Mouse (Mus musculus) hindbrain, embryonic 15.5 days (tissue): ENCODE data around the gene Gm21954. TPM values are rescaled to one million over a fixed set of nuclear protein-coding genes. Genes with fewer than 3 reads are reported as not detected.

Experiments used
- ATAC-seq: fragments of 200-750 bp; cut with Nextera tagmentation; 2 replicates; pipeline ENCODE4 v1.8.0; 2017; ENCODE audit warnings: low read depth, moderate number of reproducible peaks, moderate TSS enrichment; ENCODE audit not compliant: low FRiP score
- H3K27ac ChIP-seq: fragments of 300-500 bp; sonication (generic); replicated peaks from 2 replicates; pipeline ENCODE4 v1.5.1; 2015; ENCODE audit warnings: mild to moderate bottlenecking, inconsistent platforms
- H3K27me3 ChIP-seq: fragments of 300-500 bp; sonication (generic); 2 replicates; pipeline ENCODE4 v1.6.1; 2015; ENCODE audit warnings: control low read depth, inconsistent platforms
- H3K36me3 ChIP-seq: fragments of 300-500 bp; sonication (generic); 2 replicates; pipeline ENCODE4 v1.6.1; 2015; ENCODE audit warnings: control low read depth, inconsistent platforms
- H3K4me1 ChIP-seq: fragments of 300-500 bp; sonication (generic); replicated peaks from 2 replicates; pipeline ENCODE4 v1.6.1; 2015; ENCODE audit warnings: control low read depth, inconsistent platforms
- H3K4me2 ChIP-seq: fragments of 300-500 bp; sonication (generic); 2 replicates; pipeline ENCODE4 v1.6.1; 2015; ENCODE audit warnings: moderate library complexity, mild to moderate bottlenecking, inconsistent platforms
- H3K4me3 ChIP-seq: fragments of 300-500 bp; sonication (generic); 2 replicates; pipeline ENCODE4 v1.5.1; 2015; ENCODE audit warnings: mild to moderate bottlenecking, inconsistent platforms
- H3K9ac ChIP-seq: fragments of 300-500 bp; sonication (generic); 2 replicates; pipeline ENCODE4 v1.6.1; 2015; ENCODE audit warnings: inconsistent platforms
- H3K9me3 ChIP-seq: fragments of 300-500 bp; sonication (generic); 2 replicates; pipeline ENCODE4 v1.6.1; 2016; ENCODE audit warnings: control low read depth, inconsistent platforms
- WGBS: fragments of 180-500 bp; shearing (Covaris S2); methylation state at CpG from one replicate; pipeline ENCODE4 v1.1.7; 2015; 5-methylcytosine and 5-hydroxymethylcytosine counted together
- polyA plus RNA-seq: library from polyadenylated mRNA; unstranded; fragments of >200 nt; fragmentation: Nextera tagmentation; extraction: Ambion mirVana; gene quantifications from 2 replicates; pipeline ENCODE4 v1.2.1, GENCODE M21; 2015

Gene Gm21954
- polyA plus RNA-seq, 1 experiment from 2014 or later = not detected

DNA sequence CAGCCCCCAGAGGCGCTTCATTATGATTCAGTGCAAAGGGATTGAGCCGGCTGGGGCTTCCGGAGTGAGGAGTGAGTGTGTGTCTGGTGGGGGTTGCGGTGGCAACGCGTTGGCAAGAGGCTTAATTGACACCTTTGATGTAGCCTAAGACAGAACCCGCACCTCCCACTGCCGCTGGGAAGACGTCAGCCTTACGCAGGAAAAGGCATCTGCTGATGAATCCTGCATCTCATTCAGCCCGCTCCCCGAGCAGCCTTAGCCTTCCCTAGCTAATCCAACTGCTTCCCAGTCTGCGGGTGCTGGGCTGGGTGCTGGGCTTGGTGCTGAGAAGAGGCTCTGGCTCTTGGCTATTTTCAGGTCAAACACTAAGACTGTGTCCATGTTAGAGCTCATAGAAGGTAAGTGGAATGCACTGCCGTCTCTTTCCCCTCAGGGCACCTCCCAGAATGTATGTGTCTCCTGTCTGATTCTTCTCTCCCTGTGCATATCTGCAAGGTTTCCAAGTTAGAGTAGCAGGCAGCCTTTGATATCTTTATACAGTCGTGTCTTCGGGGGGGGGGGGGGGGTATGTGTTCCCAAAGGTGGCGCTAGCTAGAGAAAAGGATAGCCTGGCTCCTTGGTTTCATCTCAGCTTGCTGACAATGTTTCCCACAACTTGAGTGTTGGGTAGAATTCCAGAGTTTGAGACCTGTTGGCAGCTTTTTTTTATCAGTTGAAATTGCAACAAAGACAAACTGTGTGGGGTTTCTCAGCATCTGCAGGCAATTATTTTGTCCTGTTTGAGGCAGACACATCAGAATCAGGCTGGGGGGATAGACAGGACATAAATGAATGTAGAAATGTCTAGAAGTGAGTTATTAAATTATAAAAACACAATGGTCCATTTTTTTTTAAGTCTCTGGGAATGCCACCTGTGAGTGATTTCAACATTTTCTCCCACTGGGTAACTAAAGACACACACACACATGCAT lies 10.0 kb downstream of the Gm21954 start:
- H3K4me3 ChIP-seq = peak overlapping the region; percentile 31
- H3K9me3 ChIP-seq = no peaks in the 10 kb centered on the region
- WGBS = under 1% methylated on average over 17 of the region's 17 CpGs
- peak overlapping the region; percentile 83 for H3K27ac ChIP-seq
- H3K9ac ChIP-seq = peak overlapping the region; percentile 35
- H3K27me3 ChIP-seq = no peaks in the 10 kb centered on the region
- peaks cover 14% of the 10 kb centered on the region for H3K36me3 ChIP-seq
- peaks cover 25% of the 10 kb centered on the region for H3K4me1 ChIP-seq
- ATAC-seq = peak; percentile 91
- H3K4me2 ChIP-seq = peak overlapping the region; percentile 58

DNA sequence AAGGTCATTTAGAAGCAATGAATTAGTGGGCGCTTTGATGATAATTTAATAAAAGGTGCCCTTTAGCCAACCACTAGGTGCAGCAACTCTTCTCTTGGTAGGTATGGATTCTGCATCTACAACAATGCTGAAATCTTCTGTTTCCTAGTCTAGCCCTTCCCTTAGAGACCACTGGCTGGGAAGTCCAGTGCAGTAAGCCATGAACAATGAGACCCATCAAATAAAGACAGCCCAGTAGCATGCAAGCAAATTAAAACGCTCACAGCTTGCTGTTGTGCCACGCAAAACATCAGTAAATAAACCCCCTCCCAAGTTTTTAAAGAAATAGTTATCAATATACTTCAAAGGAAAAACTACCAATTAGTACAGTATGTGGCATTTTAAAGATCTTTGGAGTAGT lies 10.9 kb downstream of the Gm21954 start:
- ATAC-seq = no peak
- Histone ChIP-seq H3K27ac (peak overlapping the region; percentile 83), H3K27me3 (no peaks in the 10 kb centered on the region), H3K4me3 (no peak overlapping the region), H3K4me1 (peaks cover 25% of the 10 kb centered on the region), H3K9me3 (no peaks in the 10 kb centered on the region), H3K36me3 (peaks cover 14% of the 10 kb centered on the region), H3K9ac (no peak overlapping the region), H3K4me2 (peak overlapping the region; percentile 58)
- 34% methylated on average over 3 of the region's 3 CpGs for WGBS

DNA sequence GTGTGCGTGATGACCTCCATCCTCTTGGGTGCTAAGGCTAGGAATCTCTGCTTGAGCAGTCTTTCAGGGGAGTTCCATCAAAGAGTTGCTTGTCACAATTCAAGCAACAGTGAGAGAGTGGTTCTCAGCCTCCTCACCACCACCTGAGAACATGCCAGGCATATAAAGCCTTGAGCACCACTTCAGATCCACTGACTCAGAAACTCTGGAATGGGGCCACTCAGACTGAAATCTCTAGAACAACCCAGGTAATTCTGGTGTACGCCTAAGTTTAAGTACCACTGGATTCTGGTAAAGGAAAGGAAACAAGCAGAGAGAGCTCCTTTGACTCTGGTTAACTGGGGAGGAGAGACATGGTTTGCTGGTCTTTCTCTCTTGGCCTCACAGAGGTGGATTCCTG lies 19.5 kb downstream of the Gm21954 start:
- H3K27me3 ChIP-seq = no peaks in the 10 kb centered on the region
- 96% methylated on average over 2 of the region's 2 CpGs for WGBS

DNA sequence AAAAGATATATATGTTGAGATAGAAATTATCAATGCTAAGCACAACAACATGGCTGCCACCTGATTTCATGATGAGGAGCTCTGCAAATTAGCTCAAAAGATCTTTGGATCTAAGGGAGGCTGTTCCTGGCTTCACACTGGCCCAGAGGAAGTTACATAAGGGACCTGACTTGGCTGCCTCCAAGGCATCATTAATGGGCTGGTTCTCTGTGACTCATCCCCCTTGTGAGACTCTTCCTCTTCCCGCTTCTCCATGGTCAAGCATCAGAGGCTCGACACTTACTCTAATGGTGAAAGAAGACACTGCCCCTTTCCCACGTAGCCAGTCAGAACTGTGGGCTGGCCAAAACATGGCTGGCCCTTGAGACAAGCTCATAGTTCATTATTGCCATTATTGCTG lies 20.1 kb downstream of the Gm21954 start:
- H3K9me3 ChIP-seq = no peaks in the 10 kb centered on the region
- no peak overlapping the region for H3K27ac ChIP-seq
- peaks cover 11% of the 10 kb centered on the region; the same call in 1 of the 2 replicates for H3K4me1 ChIP-seq
- H3K4me3 ChIP-seq = no peak overlapping the region
- no peak overlapping the region for H3K4me2 ChIP-seq
- 89% methylated on average over 3 of the region's 3 CpGs for WGBS
- no peak for ATAC-seq
- H3K9ac ChIP-seq = no peak overlapping the region
- H3K36me3 ChIP-seq = peaks cover 12% of the 10 kb centered on the region; the same call in 1 of the 2 replicates
- H3K27me3 ChIP-seq = no peaks in the 10 kb centered on the region

More for the DNA sequence above, 19.5 kb downstream of the Gm21954 start:
- Histone ChIP-seq H3K4me2 (no peak overlapping the region), H3K4me3 (no peak overlapping the region), H3K36me3 (peaks cover 12% of the 10 kb centered on the region; the same call in 1 of the 2 replicates), H3K4me1 (peaks cover 6% of the 10 kb centered on the region; the same call in 1 of the 2 replicates), H3K27ac (no peak overlapping the region), H3K9me3 (no peaks in the 10 kb centered on the region), H3K9ac (no peak overlapping the region)
- no peak for ATAC-seq

DNA sequence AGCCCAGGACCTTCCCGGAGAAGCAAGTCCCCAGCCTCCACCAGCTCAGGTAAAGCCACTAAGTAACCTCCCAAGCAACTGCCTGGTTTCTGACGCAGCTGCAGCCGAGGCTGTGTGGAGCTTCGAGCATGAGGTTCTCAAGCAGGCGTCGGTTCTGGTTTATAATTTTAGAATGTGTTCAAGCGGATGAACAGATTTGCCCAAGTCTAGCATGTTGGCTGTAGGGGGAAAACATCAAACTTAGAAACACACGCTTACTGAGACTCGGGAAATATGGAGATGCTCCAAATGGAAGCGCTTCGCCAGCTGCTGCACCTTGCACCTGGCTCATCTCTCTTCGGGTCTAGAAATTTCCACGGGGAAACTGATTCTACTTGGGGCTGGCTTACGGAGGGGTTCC lies 21.0 kb downstream of the Gm21954 start:
- Histone ChIP-seq H3K4me1 (peaks cover 11% of the 10 kb centered on the region; the same call in 1 of the 2 replicates), H3K9ac (no peak overlapping the region), H3K4me3 (no peak overlapping the region), H3K4me2 (no peak overlapping the region), H3K36me3 (peaks cover 12% of the 10 kb centered on the region; the same call in 1 of the 2 replicates), H3K27me3 (no peaks in the 10 kb centered on the region), H3K27ac (no peak overlapping the region), H3K9me3 (no peaks in the 10 kb centered on the region)
- no peak for ATAC-seq
- WGBS = 92% methylated on average over 14 of the region's 14 CpGs

DNA sequence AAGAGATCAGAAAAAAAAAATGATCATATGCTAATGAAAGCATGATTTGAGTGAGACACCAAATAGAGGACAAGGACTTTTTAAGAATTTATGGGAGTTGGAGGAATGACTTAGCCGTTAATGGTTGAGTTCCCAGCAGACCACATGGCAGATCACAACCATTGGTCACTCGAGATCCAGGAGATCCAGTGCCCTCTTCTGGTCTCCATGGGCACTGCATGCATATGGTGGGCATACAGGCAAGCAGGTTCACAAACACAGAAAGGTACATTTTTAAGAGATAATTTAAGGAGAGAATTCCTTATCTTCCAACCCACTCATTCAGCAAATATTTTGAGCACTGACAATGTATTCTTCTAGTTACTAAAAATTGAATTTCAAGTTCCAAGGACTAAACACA lies 22.9 kb downstream of the Gm21954 start:
- H3K4me3 ChIP-seq = no peak overlapping the region
- ATAC-seq = no peak
- H3K4me2 ChIP-seq = no peak overlapping the region
- no peaks in the 10 kb centered on the region for H3K9me3 ChIP-seq
- H3K4me1 ChIP-seq = peaks cover 7% of the 10 kb centered on the region; the same call in 1 of the 2 replicates
- peaks cover 12% of the 10 kb centered on the region; the same call in 1 of the 2 replicates for H3K36me3 ChIP-seq
- H3K27ac ChIP-seq = no peak overlapping the region
- no peaks in the 10 kb centered on the region for H3K27me3 ChIP-seq
- WGBS = 89% methylated on average over 2 of the region's 2 CpGs
- no peak overlapping the region for H3K9ac ChIP-seq

DNA sequence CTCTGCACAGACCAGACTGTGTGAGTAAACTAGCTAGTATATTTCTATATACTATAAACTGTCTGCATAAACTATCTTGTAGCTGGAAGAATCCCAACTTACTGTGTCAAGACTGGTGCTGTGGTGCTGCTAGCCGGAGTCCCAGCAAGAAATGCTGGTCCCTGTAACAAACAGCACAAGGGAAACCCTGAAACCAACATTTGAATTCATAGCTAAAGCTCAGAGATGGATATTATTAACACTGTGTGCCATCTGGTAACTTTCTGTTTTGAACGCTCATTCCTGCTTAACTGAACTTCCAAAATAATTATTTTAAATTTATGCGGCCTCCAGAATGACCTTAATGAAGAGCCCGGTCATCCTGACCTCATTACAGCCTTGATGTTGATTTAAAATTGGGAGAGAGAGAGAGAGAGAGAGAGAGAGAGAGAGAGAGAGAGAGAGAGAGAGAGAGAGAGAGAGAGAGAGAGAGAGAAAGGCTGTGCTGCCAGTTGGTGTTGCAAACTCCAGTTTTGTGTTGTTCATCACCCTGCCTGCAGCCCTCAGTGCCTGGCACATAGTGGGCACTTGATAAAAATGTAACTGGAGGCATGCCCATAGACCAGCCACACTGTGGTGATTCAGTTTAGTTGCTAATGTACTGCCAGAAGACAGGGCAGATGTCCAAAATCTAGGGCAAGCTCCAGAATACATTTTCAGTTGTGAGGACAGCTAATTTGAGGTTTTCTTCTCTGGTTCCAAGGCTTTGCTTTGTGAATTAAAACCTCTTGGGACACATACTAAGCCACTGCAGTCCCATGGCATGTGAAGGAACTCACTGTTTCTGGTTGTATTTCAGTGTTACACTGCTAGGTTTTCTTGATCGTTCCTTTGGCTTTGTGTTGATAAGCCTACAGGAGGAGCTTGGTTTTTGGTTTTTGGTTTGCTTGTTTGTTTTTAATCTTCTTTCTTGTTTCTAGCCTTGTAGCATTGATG lies 24.2 kb downstream of the Gm21954 start:
- peak; percentile 78 for ATAC-seq
- H3K4me2 ChIP-seq = no peak overlapping the region
- peak overlapping the region; percentile 58 for H3K27ac ChIP-seq
- H3K4me3 ChIP-seq = no peak overlapping the region
- H3K36me3 ChIP-seq = peaks cover 11% of the 10 kb centered on the region; the same call in 1 of the 2 replicates
- peaks cover 7% of the 10 kb centered on the region; the same call in 1 of the 2 replicates for H3K4me1 ChIP-seq
- no peaks in the 10 kb centered on the region for H3K9me3 ChIP-seq
- 69% methylated on average over 5 of the region's 5 CpGs for WGBS
- no peaks in the 10 kb centered on the region for H3K27me3 ChIP-seq
- H3K9ac ChIP-seq = no peak overlapping the region

DNA sequence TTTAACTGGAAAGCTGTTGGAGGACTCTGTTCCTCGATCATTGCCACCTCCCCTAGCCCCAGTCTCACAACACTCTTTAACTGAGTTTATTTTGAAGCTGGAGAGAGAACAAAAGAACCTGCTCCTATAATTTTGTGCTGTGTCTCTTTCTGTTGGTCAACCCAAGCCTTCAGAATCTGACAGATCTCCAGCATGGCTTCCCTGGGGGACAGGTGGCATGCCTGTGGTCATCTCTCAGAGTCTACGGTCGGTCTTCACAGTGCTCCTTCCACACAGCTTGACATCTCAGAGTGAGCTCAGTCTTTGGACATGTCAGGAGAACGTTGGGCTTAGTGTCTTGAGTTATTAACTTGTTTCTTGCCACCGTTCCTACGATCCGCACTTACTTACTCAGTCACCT lies 25.3 kb downstream of the Gm21954 start:
- no peak for ATAC-seq
- Histone ChIP-seq H3K4me2 (no peak overlapping the region), H3K4me3 (no peak overlapping the region), H3K9ac (no peak overlapping the region), H3K36me3 (peaks cover 3% of the 10 kb centered on the region; the same call in 1 of the 2 replicates), H3K4me1 (peaks cover 7% of the 10 kb centered on the region; the same call in 1 of the 2 replicates), H3K9me3 (no peaks in the 10 kb centered on the region), H3K27me3 (no peaks in the 10 kb centered on the region), H3K27ac (no peak overlapping the region)
- 88% methylated on average over 7 of the region's 7 CpGs for WGBS

DNA sequence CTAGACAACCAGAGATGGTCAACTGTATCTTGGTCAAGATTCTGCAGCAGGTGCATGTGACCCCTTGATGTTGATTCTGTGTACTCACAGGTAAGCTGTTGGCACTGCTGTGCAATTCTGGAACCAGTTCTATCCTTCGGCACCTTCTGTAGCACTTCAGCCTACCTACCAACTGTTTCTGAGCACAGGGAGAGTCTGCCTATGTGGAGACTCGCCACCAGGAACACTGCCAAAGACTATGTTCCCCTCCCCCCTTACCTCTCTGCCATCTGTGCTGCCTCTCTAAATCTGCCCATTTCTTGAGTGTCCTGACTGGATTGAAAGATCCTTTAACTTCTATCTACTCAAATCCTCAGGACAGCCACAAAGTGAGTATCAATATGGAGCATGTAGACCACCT lies 28.3 kb downstream of the Gm21954 start:
- Histone ChIP-seq H3K27me3 (no peaks in the 10 kb centered on the region), H3K9ac (no peak overlapping the region), H3K9me3 (no peaks in the 10 kb centered on the region), H3K4me3 (no peak overlapping the region), H3K27ac (no peak overlapping the region), H3K4me2 (no peak overlapping the region), H3K4me1 (peaks cover 26% of the 10 kb centered on the region), H3K36me3 (no peaks in the 10 kb centered on the region)
- 82% methylated on average over 2 of the region's 2 CpGs for WGBS
- ATAC-seq = no peak

DNA sequence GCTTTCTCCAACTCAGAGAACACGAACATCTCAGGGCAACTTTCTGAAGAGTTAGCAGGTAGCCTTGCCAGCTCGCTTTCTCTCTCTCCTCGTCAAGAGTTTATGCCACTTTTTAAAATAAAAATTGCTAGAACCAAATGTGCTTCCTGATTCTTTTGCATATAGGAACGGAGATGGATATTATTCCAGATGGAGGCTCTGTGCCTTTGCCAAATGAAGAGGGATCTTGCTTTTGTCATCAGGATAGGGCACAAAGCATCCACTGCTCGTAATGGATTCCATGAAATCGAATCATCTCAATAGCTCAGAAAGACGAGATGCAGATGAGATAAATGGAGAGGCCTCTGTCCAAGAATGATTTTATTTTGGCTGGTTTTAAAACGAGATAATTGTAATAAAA lies 28.7 kb downstream of the Gm21954 start:
- Histone ChIP-seq H3K4me3 (no peak overlapping the region), H3K4me1 (peaks cover 26% of the 10 kb centered on the region), H3K4me2 (no peak overlapping the region), H3K27me3 (no peaks in the 10 kb centered on the region), H3K9me3 (no peaks in the 10 kb centered on the region), H3K36me3 (no peaks in the 10 kb centered on the region), H3K27ac (no peak overlapping the region), H3K9ac (no peak overlapping the region)
- WGBS = 86% methylated on average over 8 of the region's 8 CpGs
- ATAC-seq = no peak

DNA sequence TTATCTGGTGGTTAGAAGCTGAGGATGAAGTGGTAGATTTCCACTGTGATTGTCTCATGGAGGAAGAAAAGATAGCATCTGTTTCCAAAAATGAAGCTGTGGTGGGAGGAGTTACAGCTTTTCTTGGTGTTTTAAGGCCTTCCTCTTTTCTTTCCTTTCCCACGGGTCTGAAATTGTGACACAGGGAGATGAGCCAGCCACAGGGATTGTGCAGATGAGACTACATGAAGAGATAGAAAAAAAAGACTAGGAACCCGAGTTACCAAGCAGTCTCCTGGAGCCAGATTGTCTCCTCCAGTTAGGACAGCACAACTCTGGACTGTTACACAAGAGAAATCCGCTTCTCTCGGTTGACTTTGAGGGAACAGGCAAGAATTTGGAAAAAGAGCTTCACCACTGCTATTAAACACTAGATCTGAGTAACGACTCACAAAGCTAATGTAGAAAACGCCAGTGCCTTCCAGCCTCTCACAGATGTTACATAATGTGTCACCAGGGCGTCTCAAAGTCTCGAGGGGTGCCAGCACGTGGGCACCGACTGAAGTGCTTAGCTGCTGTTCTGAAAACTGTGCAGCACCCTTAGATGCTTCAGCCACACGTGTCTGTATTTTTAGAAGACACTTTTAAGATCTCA lies 29.9 kb downstream of the Gm21954 start:
- Histone ChIP-seq H3K4me2 (no peak overlapping the region), H3K9ac (no peak overlapping the region), H3K27ac (no peak overlapping the region), H3K4me1 (peaks cover 21% of the 10 kb centered on the region), H3K4me3 (no peak overlapping the region), H3K27me3 (no peaks in the 10 kb centered on the region), H3K36me3 (no peaks in the 10 kb centered on the region), H3K9me3 (no peaks in the 10 kb centered on the region)
- 74% methylated on average over 11 of the region's 11 CpGs for WGBS
- ATAC-seq = no peak
